In the genomic region with DNA sequence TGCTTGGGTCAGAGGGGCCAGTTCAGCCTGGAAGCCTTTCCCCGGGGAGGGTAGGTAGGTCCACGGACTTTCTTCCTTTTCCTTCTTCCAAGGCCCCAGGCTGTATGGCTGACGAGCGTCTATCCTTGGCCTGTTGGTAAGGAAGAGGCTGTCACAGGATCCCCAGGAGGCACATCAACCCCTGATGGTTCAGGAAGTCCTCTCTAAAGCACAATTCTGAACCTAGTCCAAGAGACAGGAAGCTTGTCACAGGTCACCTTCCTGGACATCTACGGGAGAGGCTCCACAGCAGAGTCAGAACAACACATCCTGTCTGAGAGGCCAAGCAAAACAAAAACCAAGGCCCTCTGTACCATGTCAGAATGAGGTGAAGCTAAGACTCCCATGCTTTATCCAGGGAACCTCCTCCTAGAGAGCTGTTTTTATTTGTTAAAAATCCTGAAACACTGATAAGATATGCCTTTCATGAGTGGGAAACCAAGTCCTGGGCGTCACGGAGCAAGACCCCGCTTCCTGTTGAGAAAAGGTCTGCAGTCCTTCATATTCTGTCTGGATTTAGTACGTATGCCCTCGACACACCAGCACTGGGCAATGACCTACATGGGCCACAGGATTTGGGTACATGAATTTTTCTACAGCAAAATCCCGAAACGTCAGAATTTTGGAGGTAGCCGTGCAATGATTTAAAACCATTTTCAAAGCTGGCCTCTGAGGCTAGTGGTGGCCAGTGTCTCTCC, we compare ENCODE assay signal across 10 mouse cellular contexts. TPM values are rescaled to one million over a fixed set of nuclear protein-coding genes. Genes with fewer than 3 reads are reported as not detected.
DNase-seq lines count a peak whose midpoint lies in the region; ATAC-seq and TF ChIP-seq lines count a peak whose summit lies in the region.
"Had no signal": no experiment of that assay in that cellular context is flagged by ENCODE, and none has a peak within 500 bp of the region (broad histone marks: within the 10 kb centered on the region; RNA-seq: fewer than 3 reads in every experiment).

No protein-coding gene starts in this region.

- H3K4me1 ChIP-seq in liver, embryonic 15.5 days (replicated peaks), result no peaks in the 10 kb centered on the region
- H3K4me1 ChIP-seq in liver, embryonic 11.5 days (replicated peaks; ENCODE audit: control insufficient read depth, insufficient read depth, low read length), result no peaks in the 10 kb centered on the region
- peaks cover 0 to 4% of the 10 kb centered on the region in 2 experiments; a peak in 1 of 4 replicates for H3K4me1 ChIP-seq in heart, embryonic 14.5 days (ENCODE audit: control insufficient read depth in 2 of 2, insufficient read depth in 2 of 2, low read length in 2 of 2)
- no peaks in the 10 kb centered on the region for H3K4me1 ChIP-seq in kidney, postnatal 0 days (replicated peaks; ENCODE audit: insufficient read depth, low read length)
- H3K4me1 ChIP-seq in stomach, embryonic 16.5 days (ENCODE audit: control insufficient read depth, insufficient read depth, low read length), result no peaks in the 10 kb centered on the region
- H3K4me1 ChIP-seq: forebrain, embryonic 10.5 days had no signal

- no peak for TF ChIP-seq CTCF in kidney, postnatal 0 days (IDR thresholded peaks at IDR 0.05; ENCODE audit: low read depth)

- no peak overlapping the region for H3K9ac ChIP-seq in liver, embryonic 15.5 days
- no peak overlapping the region for H3K9ac ChIP-seq in liver, embryonic 11.5 days (ENCODE audit: low read depth, low read length)
- no peak overlapping the region for H3K9ac ChIP-seq in heart, embryonic 14.5 days (ENCODE audit: low read length)
- no peak overlapping the region for H3K9ac ChIP-seq in kidney, postnatal 0 days (ENCODE audit: low read depth, low read length)
- H3K9ac ChIP-seq in stomach, embryonic 16.5 days (ENCODE audit: low read length), result no peak overlapping the region

- no peak overlapping the region for H3K27ac ChIP-seq in liver, embryonic 15.5 days (replicated peaks)
- no peak overlapping the region for H3K27ac ChIP-seq in liver, embryonic 11.5 days (ENCODE audit: low read depth, low read length)
- peak overlapping the region; percentile 53 to 55 for H3K27ac ChIP-seq in heart, embryonic 14.5 days (replicated peaks in 1 of 2; ENCODE audit: control insufficient read depth in 1 of 2, insufficient read depth in 1 of 2, low read depth in 2 of 2, low read length in 2 of 2)
- peak overlapping the region; percentile 47 for H3K27ac ChIP-seq in kidney, postnatal 0 days
- H3K27ac ChIP-seq in stomach, embryonic 16.5 days (ENCODE audit: low read length), result 0 out of 2 replicates have a peak overlapping the region, but pooled peaks have one; percentile 2
- H3K27ac ChIP-seq: forebrain, embryonic 10.5 days had no signal

- 48% methylated on average over 13 of the region's 13 CpGs for WGBS in liver, embryonic 15.5 days (ENCODE audit: insufficient replicate concordance)
- WGBS in liver, embryonic 11.5 days, result 65% methylated on average over 13 of the region's 13 CpGs
- WGBS in heart, embryonic 14.5 days, result 56% methylated on average over 13 of the region's 13 CpGs
- 43% methylated on average over 13 of the region's 13 CpGs for WGBS in kidney, postnatal 0 days
- 77% methylated on average over 13 of the region's 13 CpGs for WGBS in stomach, embryonic 16.5 days

- no peaks in the 10 kb centered on the region for H3K36me3 ChIP-seq in liver, embryonic 15.5 days (replicated peaks)
- no peaks in the 10 kb centered on the region for H3K36me3 ChIP-seq in liver, embryonic 11.5 days (ENCODE audit: control insufficient read depth, insufficient read depth, low read length)
- no peaks in the 10 kb centered on the region for H3K36me3 ChIP-seq in heart, embryonic 14.5 days (ENCODE audit: control insufficient read depth, insufficient read depth, low read length)
- H3K36me3 ChIP-seq in kidney, postnatal 0 days (ENCODE audit: insufficient read depth, low read length), result no peaks in the 10 kb centered on the region
- no peaks in the 10 kb centered on the region for H3K36me3 ChIP-seq in stomach, embryonic 16.5 days (ENCODE audit: control insufficient read depth, insufficient read depth, low read length)
- H3K36me3 ChIP-seq: forebrain, embryonic 10.5 days had no signal

- no peaks in the 10 kb centered on the region for H3K27me3 ChIP-seq in liver, embryonic 15.5 days
- H3K27me3 ChIP-seq in liver, embryonic 11.5 days (replicated peaks; ENCODE audit: control insufficient read depth, insufficient read depth, low read length), result no peaks in the 10 kb centered on the region
- no peaks in the 10 kb centered on the region for H3K27me3 ChIP-seq in heart, embryonic 14.5 days (ENCODE audit: control insufficient read depth, insufficient read depth, low read length)
- no peaks in the 10 kb centered on the region for H3K27me3 ChIP-seq in kidney, postnatal 0 days (ENCODE audit: insufficient read depth, low read length)
- H3K27me3 ChIP-seq in stomach, embryonic 16.5 days (ENCODE audit: control insufficient read depth, insufficient read depth, low read length), result no peaks in the 10 kb centered on the region

- no peak overlapping the region for H3K4me2 ChIP-seq in liver, embryonic 15.5 days
- no peak overlapping the region for H3K4me2 ChIP-seq in liver, embryonic 11.5 days
- H3K4me2 ChIP-seq in heart, embryonic 14.5 days (ENCODE audit: low read length), result no peak overlapping the region
- no peak overlapping the region for H3K4me2 ChIP-seq in kidney, postnatal 0 days (ENCODE audit: low read length)
- no peak overlapping the region for H3K4me2 ChIP-seq in stomach, embryonic 16.5 days (ENCODE audit: low read depth, low read length)

- no peak for DNase-seq in liver, embryonic 11.5 days (ENCODE audit: low spot score)
- DNase-seq in kidney, postnatal 0 days (ENCODE audit: low spot score), result peak; percentile 73
- DNase-seq in cerebellum, postnatal 10 days, result no peak
- DNase-seq in layer of hippocampus, adult 9-11 months, result no peak
- no peak for DNase-seq in urinary bladder, postnatal 36 days (ENCODE audit: low spot score in 2 of 2)
- DNase-seq: cerebellum, adult 11-12 months had no signal

- no peaks in the 10 kb centered on the region for H3K9me3 ChIP-seq in liver, embryonic 15.5 days (replicated peaks)
- no peaks in the 10 kb centered on the region for H3K9me3 ChIP-seq in liver, embryonic 11.5 days (ENCODE audit: control insufficient read depth, low read length)
- no peaks in the 10 kb centered on the region for H3K9me3 ChIP-seq in heart, embryonic 14.5 days (ENCODE audit: control insufficient read depth, low read length)
- H3K9me3 ChIP-seq in kidney, postnatal 0 days (replicated peaks; ENCODE audit: low read length), result no peaks in the 10 kb centered on the region
- no peaks in the 10 kb centered on the region for H3K9me3 ChIP-seq in stomach, embryonic 16.5 days (replicated peaks; ENCODE audit: control insufficient read depth, low read length)
- H3K9me3 ChIP-seq: forebrain, embryonic 10.5 days had no signal

- no peak overlapping the region for H3K4me3 ChIP-seq in liver, embryonic 15.5 days (replicated peaks)
- H3K4me3 ChIP-seq in liver, embryonic 11.5 days (ENCODE audit: low read depth, low read length), result no peak overlapping the region
- H3K4me3 ChIP-seq in heart, embryonic 14.5 days (ENCODE audit: control insufficient read depth in 1 of 2, insufficient read depth in 1 of 2, low read depth in 1 of 2, low read length in 2 of 2), result no peak overlapping the region
- H3K4me3 ChIP-seq in kidney, postnatal 0 days (replicated peaks; ENCODE audit: low read depth, low read length), result no peak overlapping the region
- H3K4me3 ChIP-seq in stomach, embryonic 16.5 days (replicated peaks; ENCODE audit: low read length), result no peak overlapping the region
- H3K4me3 ChIP-seq: forebrain, embryonic 10.5 days had no signal

- ATAC-seq in liver, embryonic 15.5 days (ENCODE audit: insufficient read depth), result peak; percentile 66
- ATAC-seq in liver, embryonic 11.5 days (replicated peaks; ENCODE audit: low FRiP score), result no peak; the same call in 1 of the 2 replicates
- peak; percentile 87 for ATAC-seq in heart, embryonic 14.5 days (ENCODE audit: insufficient number of reproducible peaks, insufficient read depth, low FRiP score, low read depth)
- no peak; the same call in 1 of the 2 replicates for ATAC-seq in kidney, postnatal 0 days (replicated peaks; ENCODE audit: low FRiP score, low read depth)
- peak; percentile 44; the same call in 1 of the 2 replicates for ATAC-seq in stomach, embryonic 16.5 days (ENCODE audit: insufficient read depth, low FRiP score)

RNA-seq across cellular contexts. Expression of a gene that starts 52.0 kb away (rescaled TPM):
- 18.4 and 18.6 TPM in 2 replicates for polyA plus RNA-seq in liver, embryonic 15.5 days (2015; fragmentation: Nextera tagmentation; extraction: Ambion mirVana)
- 27.0 and 34.1 TPM in 2 replicates for polyA plus RNA-seq in liver, embryonic 11.5 days (2014; fragmentation: Nextera tagmentation; extraction: Ambion mirVana)
- polyA plus RNA-seq in heart, embryonic 14.5 days (2014; fragmentation: Nextera tagmentation; extraction: Ambion mirVana), result 30.0 and 31.3 TPM in 2 replicates
- polyA plus RNA-seq in kidney, postnatal 0 days (2015; fragmentation: Nextera tagmentation; extraction: Ambion mirVana), result 51.3 and 51.6 TPM in 2 replicates
- 46.7 and 52.9 TPM in 2 replicates for polyA plus RNA-seq in stomach, embryonic 16.5 days (2015; fragmentation: Nextera tagmentation; extraction: Ambion mirVana)

Comparison
In these comparisons a context has a peak if more than half of its experiments do, and no peak if none do; other contexts are left out.
1. ATAC-seq: peak in liver, embryonic 15.5 days (single experiment), heart, embryonic 14.5 days (single experiment) and stomach, embryonic 16.5 days (single experiment); none in liver, embryonic 11.5 days (single experiment) and kidney, postnatal 0 days (single experiment).
2. H3K27ac ChIP-seq: peak in heart, embryonic 14.5 days (2 of 2), kidney, postnatal 0 days (single experiment) and stomach, embryonic 16.5 days (single experiment); none in liver, embryonic 15.5 days (single experiment) and liver, embryonic 11.5 days (single experiment).